Mouse (Mus musculus): ENCODE measurements around the gene Lcp1. TPM values are rescaled to one million over a fixed set of nuclear protein-coding genes. Genes with fewer than 3 reads are reported as not detected.
A peak's percentile ranks its signal among the peaks of the same experiment; 100 is the strongest.

Lcp1 gene
- polyA plus RNA-seq, 1 experiment from 2014 or later = 16.5 TPM

DNA sequence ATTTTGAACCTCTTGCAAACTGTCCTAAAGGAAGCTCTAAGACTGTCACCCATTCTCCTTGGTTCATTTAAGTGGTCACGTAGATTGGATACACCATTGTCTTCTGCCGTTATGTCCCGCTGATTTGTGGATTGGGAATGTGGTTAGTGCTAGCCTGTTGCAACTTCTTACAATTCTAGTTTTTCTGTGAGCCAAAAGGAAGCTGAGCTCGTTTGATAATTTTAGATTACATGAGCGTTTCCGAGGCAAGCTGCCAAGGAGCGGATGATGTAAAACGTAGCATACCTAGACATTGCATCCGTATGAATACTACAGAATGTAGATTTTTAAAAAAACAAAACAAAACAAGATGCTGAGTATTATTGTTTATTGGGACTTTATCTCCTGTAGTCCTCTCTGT lies 17.3 kb downstream of the Lcp1 start:
- Histone ChIP-seq H3K4me3 (ENCODE audit: low read depth, low read length) (no peak overlapping the region), H3K27me3 (replicated peaks; ENCODE audit: control insufficient read depth, insufficient read depth, low read length) (no peaks in the 10 kb centered on the region), H3K36me3 (ENCODE audit: control insufficient read depth, insufficient read depth, low read length) (no peaks in the 10 kb centered on the region), H3K27ac (ENCODE audit: low read depth, low read length) (no peak overlapping the region), H3K9ac (ENCODE audit: low read length) (no peak overlapping the region), H3K9me3 (replicated peaks; ENCODE audit: control insufficient read depth, low read length) (no peaks in the 10 kb centered on the region), H3K4me1 (ENCODE audit: control insufficient read depth, insufficient read depth, low read length) (no peaks in the 10 kb centered on the region), H3K4me2 (ENCODE audit: low read length) (no peak overlapping the region)
- ATAC-seq = no peak
- WGBS = 81% methylated on average over 9 of the region's 9 CpGs
- peak; percentile 8 for DNase-seq (ENCODE audit: low spot score)

DNA sequence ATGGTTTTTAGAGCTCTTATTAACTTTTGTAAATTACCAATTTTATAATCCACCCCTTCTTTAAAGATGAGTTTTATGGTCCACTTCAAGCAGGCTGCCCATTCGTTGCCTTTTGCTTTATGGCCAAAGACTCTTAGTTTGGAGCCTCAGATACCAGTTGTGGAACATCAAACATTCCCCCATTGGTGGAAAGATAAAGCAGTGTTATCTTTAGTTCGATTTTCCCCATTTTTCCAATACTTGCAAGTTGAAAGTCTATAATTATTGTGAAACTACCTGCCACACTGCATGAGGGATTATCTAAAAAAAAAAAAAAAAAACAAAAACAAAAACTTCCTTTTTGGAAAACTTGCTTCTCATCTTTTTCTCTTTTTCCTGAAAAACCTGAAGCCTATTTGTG lies 19.8 kb downstream of the Lcp1 start:
- Histone ChIP-seq H3K9me3 (replicated peaks; ENCODE audit: control insufficient read depth, low read length) (no peaks in the 10 kb centered on the region), H3K36me3 (ENCODE audit: control insufficient read depth, insufficient read depth, low read length) (no peaks in the 10 kb centered on the region), H3K9ac (ENCODE audit: low read length) (no peak overlapping the region), H3K4me1 (ENCODE audit: control insufficient read depth, insufficient read depth, low read length) (no peaks in the 10 kb centered on the region), H3K27me3 (replicated peaks; ENCODE audit: control insufficient read depth, insufficient read depth, low read length) (no peaks in the 10 kb centered on the region), H3K4me3 (ENCODE audit: low read depth, low read length) (no peak overlapping the region), H3K4me2 (ENCODE audit: low read length) (no peak overlapping the region), H3K27ac (ENCODE audit: low read depth, low read length) (no peak overlapping the region)
- WGBS = 85% methylated on average over 2 of the region's 2 CpGs
- ATAC-seq = no peak
- no peak for DNase-seq (ENCODE audit: low spot score)

DNA sequence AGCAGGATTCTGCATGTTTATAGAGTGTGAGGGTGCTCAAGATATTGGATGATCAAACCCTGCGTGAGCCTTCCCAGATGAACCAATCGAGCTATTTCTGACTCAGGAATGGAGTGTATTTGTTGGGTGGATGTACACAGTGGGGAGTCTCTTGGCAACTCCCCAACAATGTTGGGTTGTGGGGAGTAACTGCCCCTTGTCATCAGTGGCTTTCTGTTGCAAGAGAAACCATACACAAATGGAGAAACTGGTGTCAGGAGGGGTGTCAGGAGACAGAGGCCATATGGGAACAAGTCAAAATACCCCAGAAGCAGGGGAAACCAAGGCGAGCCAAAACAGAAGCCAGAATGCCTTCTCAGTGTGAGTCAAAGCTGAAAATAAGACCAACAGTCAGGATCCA lies 20.2 kb downstream of the Lcp1 start:
- Histone ChIP-seq H3K27me3 (replicated peaks; ENCODE audit: control insufficient read depth, insufficient read depth, low read length) (no peaks in the 10 kb centered on the region), H3K9me3 (replicated peaks; ENCODE audit: control insufficient read depth, low read length) (no peaks in the 10 kb centered on the region), H3K4me1 (ENCODE audit: control insufficient read depth, insufficient read depth, low read length) (no peaks in the 10 kb centered on the region), H3K27ac (ENCODE audit: low read depth, low read length) (no peak overlapping the region), H3K4me3 (ENCODE audit: low read depth, low read length) (no peak overlapping the region), H3K4me2 (ENCODE audit: low read length) (no peak overlapping the region), H3K36me3 (ENCODE audit: control insufficient read depth, insufficient read depth, low read length) (no peaks in the 10 kb centered on the region), H3K9ac (ENCODE audit: low read length) (no peak overlapping the region)
- no peak for DNase-seq (ENCODE audit: low spot score)
- 77% methylated on average over 3 of the region's 3 CpGs for WGBS
- no peak for ATAC-seq

DNA sequence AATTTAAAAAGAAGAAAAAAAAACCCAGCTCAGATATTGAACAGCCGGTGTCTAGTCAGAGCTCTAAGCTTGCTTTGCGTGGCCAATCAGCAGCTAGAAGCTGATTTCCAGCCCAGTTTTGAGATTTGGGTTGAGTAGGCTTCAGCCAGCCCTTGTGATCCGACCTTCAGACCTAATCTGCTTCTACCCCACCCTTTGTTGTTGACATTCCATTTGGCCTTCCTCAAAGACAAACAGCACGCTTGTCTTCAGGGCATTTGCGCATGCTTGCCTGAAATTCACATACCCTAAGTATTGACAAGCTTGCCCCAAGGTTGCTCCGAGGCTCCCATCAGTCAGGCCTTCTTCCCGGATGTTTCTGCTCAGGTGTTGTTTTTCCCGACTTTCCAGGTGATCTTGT lies 23.6 kb downstream of the Lcp1 start:
- Histone ChIP-seq H3K27me3 (replicated peaks; ENCODE audit: control insufficient read depth, insufficient read depth, low read length) (no peaks in the 10 kb centered on the region), H3K9me3 (replicated peaks; ENCODE audit: control insufficient read depth, low read length) (no peaks in the 10 kb centered on the region), H3K27ac (ENCODE audit: low read depth, low read length) (no peak overlapping the region), H3K4me2 (ENCODE audit: low read length) (no peak overlapping the region), H3K36me3 (ENCODE audit: control insufficient read depth, insufficient read depth, low read length) (no peaks in the 10 kb centered on the region), H3K4me1 (ENCODE audit: control insufficient read depth, insufficient read depth, low read length) (no peaks in the 10 kb centered on the region), H3K4me3 (ENCODE audit: low read depth, low read length) (no peak overlapping the region), H3K9ac (ENCODE audit: low read length) (no peak overlapping the region)
- DNase-seq (ENCODE audit: low spot score) = no peak
- no peak for ATAC-seq
- 86% methylated on average over 8 of the region's 8 CpGs for WGBS

DNA sequence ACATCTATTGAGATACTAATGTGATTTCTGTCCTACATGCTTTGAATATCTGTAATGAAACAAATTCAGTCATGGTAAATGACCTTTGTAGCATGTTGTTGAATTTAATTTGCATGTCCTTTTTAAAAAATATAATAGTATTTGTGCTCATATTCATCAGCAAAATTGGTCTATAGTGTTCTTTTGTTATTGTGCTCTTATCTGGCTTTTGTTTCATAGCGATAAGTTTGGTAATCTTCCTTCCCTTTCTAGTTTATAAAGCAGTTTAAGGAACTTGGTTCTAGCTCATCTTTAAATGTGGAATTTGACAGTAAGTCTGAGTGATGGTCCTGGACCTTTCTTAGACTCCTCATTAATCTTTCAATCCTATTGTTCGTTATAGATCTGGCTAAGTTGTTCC lies 28.5 kb downstream of the Lcp1 start:
- Histone ChIP-seq H3K36me3 (ENCODE audit: control insufficient read depth, insufficient read depth, low read length) (no peaks in the 10 kb centered on the region), H3K9ac (ENCODE audit: low read length) (no peak overlapping the region), H3K4me2 (ENCODE audit: low read length) (no peak overlapping the region), H3K9me3 (replicated peaks; ENCODE audit: control insufficient read depth, low read length) (no peaks in the 10 kb centered on the region), H3K4me1 (ENCODE audit: control insufficient read depth, insufficient read depth, low read length) (no peaks in the 10 kb centered on the region), H3K4me3 (ENCODE audit: low read depth, low read length) (no peak overlapping the region), H3K27me3 (replicated peaks; ENCODE audit: control insufficient read depth, insufficient read depth, low read length) (no peaks in the 10 kb centered on the region), H3K27ac (ENCODE audit: low read depth, low read length) (no peak overlapping the region)
- no peak for ATAC-seq
- no peak for DNase-seq (ENCODE audit: low spot score)
- WGBS = 92% methylated on average over 2 of the region's 2 CpGs

DNA sequence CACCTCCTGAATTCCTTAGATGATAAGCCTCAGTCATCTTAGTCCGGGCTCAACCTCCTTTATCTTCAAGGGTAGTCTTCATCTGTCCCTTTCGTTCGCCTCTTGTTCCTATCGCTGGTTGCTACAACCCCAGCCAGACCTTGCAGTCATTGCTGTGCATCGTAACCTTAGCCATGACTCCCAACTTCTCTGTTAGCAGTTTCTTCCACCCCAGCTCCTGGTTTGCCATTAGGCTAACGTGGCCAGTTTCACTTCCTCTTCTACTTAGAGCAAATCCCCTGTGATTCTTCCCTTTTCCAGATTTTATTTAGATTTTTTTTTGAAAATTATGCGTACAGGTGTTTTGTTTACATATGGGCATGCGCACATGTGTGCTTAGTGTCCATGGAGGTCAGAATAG lies 33.0 kb downstream of the Lcp1 start:
- DNase-seq (ENCODE audit: low spot score) = no peak
- Histone ChIP-seq H3K36me3 (ENCODE audit: control insufficient read depth, insufficient read depth, low read length) (no peaks in the 10 kb centered on the region), H3K4me3 (ENCODE audit: low read depth, low read length) (no peak overlapping the region), H3K9ac (ENCODE audit: low read length) (no peak overlapping the region), H3K27ac (ENCODE audit: low read depth, low read length) (no peak overlapping the region), H3K27me3 (replicated peaks; ENCODE audit: control insufficient read depth, insufficient read depth, low read length) (no peaks in the 10 kb centered on the region), H3K9me3 (replicated peaks; ENCODE audit: control insufficient read depth, low read length) (no peaks in the 10 kb centered on the region), H3K4me2 (ENCODE audit: low read length) (no peak overlapping the region), H3K4me1 (ENCODE audit: control insufficient read depth, insufficient read depth, low read length) (no peaks in the 10 kb centered on the region)
- no peak for ATAC-seq
- WGBS = 94% methylated on average over 8 of the region's 8 CpGs

DNA sequence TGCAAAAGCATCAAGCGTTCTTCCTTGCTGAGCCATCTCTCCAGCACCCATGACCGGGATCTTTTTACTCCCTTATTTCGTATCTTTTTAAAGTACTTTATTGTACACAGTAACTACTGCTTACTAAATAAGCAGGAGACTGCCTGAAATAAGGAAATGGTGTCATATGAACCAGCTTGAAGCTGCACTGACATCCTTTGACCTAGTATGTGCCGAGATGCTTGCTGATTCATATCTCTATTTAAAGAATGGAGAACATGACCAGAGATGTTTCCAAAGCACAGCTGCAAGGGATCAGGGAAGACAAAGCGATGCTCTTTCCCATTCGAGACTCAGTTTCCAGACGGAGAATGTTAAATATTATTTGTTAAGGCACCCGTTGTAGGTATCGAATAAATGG lies 33.4 kb downstream of the Lcp1 start:
- H3K9me3 ChIP-seq (replicated peaks; ENCODE audit: control insufficient read depth, low read length) = no peaks in the 10 kb centered on the region
- WGBS = 97% methylated on average over 9 of the region's 9 CpGs
- no peak overlapping the region for H3K27ac ChIP-seq (ENCODE audit: low read depth, low read length)
- no peaks in the 10 kb centered on the region for H3K4me1 ChIP-seq (ENCODE audit: control insufficient read depth, insufficient read depth, low read length)
- H3K4me2 ChIP-seq (ENCODE audit: low read length) = no peak overlapping the region
- no peak overlapping the region for H3K4me3 ChIP-seq (ENCODE audit: low read depth, low read length)
- DNase-seq (ENCODE audit: low spot score) = no peak
- H3K36me3 ChIP-seq (ENCODE audit: control insufficient read depth, insufficient read depth, low read length) = no peaks in the 10 kb centered on the region
- no peak overlapping the region for H3K9ac ChIP-seq (ENCODE audit: low read length)
- no peak for ATAC-seq
- H3K27me3 ChIP-seq (replicated peaks; ENCODE audit: control insufficient read depth, insufficient read depth, low read length) = no peaks in the 10 kb centered on the region

DNA sequence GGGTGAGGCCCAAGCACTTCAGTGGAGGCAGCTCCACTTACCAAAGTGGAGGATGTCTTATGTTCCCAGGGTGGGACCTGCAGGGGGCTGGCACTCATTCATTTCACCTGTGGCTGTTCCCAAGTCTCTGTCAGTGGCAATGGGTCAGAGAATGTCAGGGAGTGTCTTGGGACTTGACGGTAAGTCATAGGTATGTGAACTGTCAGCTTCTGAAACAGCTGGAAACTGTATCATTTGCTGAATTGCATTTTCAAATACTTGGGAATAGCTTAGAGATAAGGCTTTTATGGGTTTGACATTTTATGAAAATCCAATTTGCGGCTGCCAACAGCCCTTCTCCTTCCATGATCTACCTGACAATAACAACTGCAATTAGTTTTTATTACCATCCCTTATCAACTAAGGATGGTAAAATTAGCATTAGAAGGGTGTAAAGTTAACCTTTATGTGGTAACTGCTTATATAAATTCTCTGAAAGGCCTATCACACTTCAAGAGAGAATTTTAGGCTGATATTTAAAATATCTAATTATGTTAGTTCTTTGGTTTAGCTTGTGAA lies 34.8 kb downstream of the Lcp1 start:
- H3K36me3 ChIP-seq (ENCODE audit: control insufficient read depth, insufficient read depth, low read length) = no peaks in the 10 kb centered on the region
- H3K9me3 ChIP-seq (replicated peaks; ENCODE audit: control insufficient read depth, low read length) = no peaks in the 10 kb centered on the region
- DNase-seq (ENCODE audit: low spot score) (no peak), ATAC-seq (no peak)
- H3K27ac ChIP-seq (ENCODE audit: low read depth, low read length) = no peak overlapping the region
- no peaks in the 10 kb centered on the region for H3K4me1 ChIP-seq (ENCODE audit: control insufficient read depth, insufficient read depth, low read length)
- no peak overlapping the region for H3K9ac ChIP-seq (ENCODE audit: low read length)
- no peaks in the 10 kb centered on the region for H3K27me3 ChIP-seq (replicated peaks; ENCODE audit: control insufficient read depth, insufficient read depth, low read length)
- H3K4me2 ChIP-seq (ENCODE audit: low read length) = no peak overlapping the region
- 93% methylated on average over 2 of the region's 2 CpGs for WGBS
- no peak overlapping the region for H3K4me3 ChIP-seq (ENCODE audit: low read depth, low read length)

DNA sequence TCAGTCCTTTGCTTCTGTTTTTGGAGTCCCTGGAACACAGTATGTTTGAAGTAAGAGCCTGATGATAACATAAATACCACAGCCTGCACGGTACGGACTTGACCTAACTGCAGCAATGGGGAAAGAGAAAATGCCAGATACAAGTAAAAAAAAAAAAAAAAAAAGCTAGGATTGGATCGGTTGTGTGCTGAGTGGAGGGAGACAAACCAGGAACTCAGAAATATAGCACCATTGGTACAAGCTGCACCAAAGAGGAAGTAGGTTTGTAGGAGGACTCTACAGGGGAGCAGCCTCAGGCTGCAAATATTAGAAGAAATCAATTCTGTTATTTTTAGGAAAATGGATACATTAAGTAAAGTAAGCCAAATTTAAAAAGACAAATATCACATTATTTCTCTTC lies 37.6 kb downstream of the Lcp1 start:
- no peak overlapping the region for H3K27ac ChIP-seq (ENCODE audit: low read depth, low read length)
- WGBS = 91% methylated on average over 3 of the region's 3 CpGs
- H3K4me3 ChIP-seq (ENCODE audit: low read depth, low read length) = no peak overlapping the region
- H3K27me3 ChIP-seq (replicated peaks; ENCODE audit: control insufficient read depth, insufficient read depth, low read length) = no peaks in the 10 kb centered on the region
- DNase-seq (ENCODE audit: low spot score) = no peak
- no peaks in the 10 kb centered on the region for H3K4me1 ChIP-seq (ENCODE audit: control insufficient read depth, insufficient read depth, low read length)
- no peaks in the 10 kb centered on the region for H3K9me3 ChIP-seq (replicated peaks; ENCODE audit: control insufficient read depth, low read length)
- no peak overlapping the region for H3K9ac ChIP-seq (ENCODE audit: low read length)
- H3K4me2 ChIP-seq (ENCODE audit: low read length) = no peak overlapping the region
- ATAC-seq = no peak
- no peaks in the 10 kb centered on the region for H3K36me3 ChIP-seq (ENCODE audit: control insufficient read depth, insufficient read depth, low read length)
